Mouse (Mus musculus) cerebellum, adult 9-10 months (tissue): ENCODE measurements around the gene Casc1.
"Not testable (repeated sequence)": the region's sequence is repeated elsewhere in the genome, so short reads cannot be mapped to it uniquely, and the experiment has no call there.

Source experiments
- DNase-seq: peaks from one replicate; pipeline ENCODE4 v3.0.0; 2022

Gene Casc1

GRCm38 (mm10) chr6:145135804-145136203 is 75.0 kb downstream of the Casc1 start:
- DNase-seq: no peak

GRCm38 (mm10) chr6:145135295-145135694 is 75.5 kb downstream of the Casc1 start:
- DNase-seq: no peak

DNA sequence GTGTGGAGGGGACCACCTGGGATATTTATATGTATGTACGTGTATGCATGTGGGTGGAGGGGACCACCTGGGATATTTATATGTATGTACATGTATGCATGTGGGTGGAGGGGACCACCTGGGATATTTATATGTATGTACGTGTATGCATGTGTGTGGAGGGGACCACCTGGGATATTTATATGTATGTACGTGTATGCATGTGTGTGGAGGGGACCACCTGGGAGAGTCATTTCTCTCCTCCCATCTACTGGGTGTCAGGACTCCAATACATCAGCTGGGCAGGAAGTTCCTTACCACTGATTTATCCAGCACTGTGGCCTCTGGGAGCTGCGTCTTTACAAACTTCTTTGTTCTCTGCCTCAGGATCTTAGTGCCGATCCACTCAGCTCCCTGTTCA is 77.8 kb downstream of the Casc1 start:
- DNase-seq: not testable (repeated sequence)

GRCm38 (mm10) chr6:145131991-145132390 is 78.8 kb downstream of the Casc1 start:
- no peak for DNase-seq

GRCm38 (mm10) chr6:145129563-145129962 is 81.2 kb downstream of the Casc1 start:
- no peak for DNase-seq

- DNase-seq: no peak
Measured at GRCm38 (mm10) chr6:145127652-145128051, 83.2 kb downstream of the Casc1 start.

GRCm38 (mm10) chr6:145125591-145126113 is 85.2 kb downstream of the Casc1 start:
- DNase-seq: no peak
